Mouse (Mus musculus): ENCODE data around the gene Fam149a. TPM values are rescaled to one million over a fixed set of nuclear protein-coding genes. Genes with fewer than 3 reads are reported as not detected.

Gene Fam149a
- polyA plus RNA-seq, 1 experiment from 2014 or later = 1.2 TPM

- 96% methylated on average over 2 of the region's 4 CpGs for WGBS (ENCODE audit: missing documents)
These were observed 71.1 kb downstream of the Fam149a start for GRCm38 (mm10) chr8:45310967-45311366.

DNA sequence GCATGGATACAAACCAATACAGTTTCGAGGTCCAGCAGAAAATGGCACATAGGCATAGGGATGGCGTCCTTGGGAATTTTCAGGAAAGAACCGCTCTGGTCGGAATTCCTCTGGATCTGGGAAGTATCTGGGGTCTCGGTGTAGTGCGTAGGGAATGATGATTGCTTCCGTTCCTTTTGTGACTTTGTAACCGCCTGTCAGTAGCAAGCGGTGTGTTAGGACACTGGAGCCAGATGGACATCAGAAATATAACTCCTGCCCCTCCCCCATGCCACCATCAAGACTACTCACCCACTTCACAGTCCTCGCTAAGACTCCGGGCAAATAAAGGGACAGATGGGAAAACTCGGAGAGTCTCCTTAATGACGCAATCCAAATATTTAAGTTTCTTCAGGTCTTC lies 73.7 kb downstream of the Fam149a start, which contains the start of gene Gm45753:
Gm45753 (minus strand) TSS at position 101 of the 400 bp plus-strand sequence.
- 95% methylated on average over 13 of the region's 13 CpGs for WGBS (ENCODE audit: missing documents)
- no peak within 1 kb of the TSS for H3K27ac ChIP-seq
- H3K79me2 ChIP-seq (ENCODE audit: inconsistent target) = no peaks in the 10 kb centered on the region
- H3K4me3 ChIP-seq (ENCODE audit: inconsistent target) = no peak within 1 kb of the TSS
- H3K36me3 ChIP-seq (ENCODE audit: inconsistent target) = peaks cover 84% of the 10 kb centered on the region

More at GRCm38 (mm10) chr8:45310967-45311366, 71.1 kb downstream of the Fam149a start:
- Histone ChIP-seq H3K4me3 (ENCODE audit: inconsistent target) (no peak overlapping the region), H3K36me3 (ENCODE audit: inconsistent target) (peaks cover 86% of the 10 kb centered on the region), H3K79me2 (ENCODE audit: inconsistent target) (no peaks in the 10 kb centered on the region), H3K27ac (no peak overlapping the region)

- H3K27ac ChIP-seq = no peak overlapping the region
- no peaks in the 10 kb centered on the region for H3K79me2 ChIP-seq (ENCODE audit: inconsistent target)
- 100% methylated on average over 1 of the region's 1 CpGs for WGBS (ENCODE audit: missing documents)
- no peak overlapping the region for H3K4me3 ChIP-seq (ENCODE audit: inconsistent target)
- peaks cover 56% of the 10 kb centered on the region for H3K36me3 ChIP-seq (ENCODE audit: inconsistent target)
These were observed 76.6 kb downstream of the Fam149a start for GRCm38 (mm10) chr8:45305479-45305878.

DNA sequence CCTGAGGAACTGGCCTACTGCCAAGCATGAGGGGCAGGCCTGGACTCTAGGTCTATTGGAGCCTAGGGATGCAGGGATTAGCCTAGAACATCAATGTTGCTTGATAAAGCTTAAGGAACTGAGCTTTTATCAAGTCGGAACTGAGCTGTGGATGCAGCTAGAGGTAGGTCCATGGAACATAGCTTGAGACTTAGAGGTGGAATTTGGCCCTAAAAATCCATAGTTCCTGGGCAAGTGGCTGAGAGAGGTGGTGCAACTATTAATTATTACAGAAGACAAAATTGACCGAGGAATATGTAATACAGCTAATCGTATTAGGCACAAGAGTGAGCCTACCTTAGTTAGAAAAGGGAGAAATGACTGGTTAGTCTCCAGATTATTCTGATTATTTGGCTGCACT lies 77.7 kb downstream of the Fam149a start:
- Histone ChIP-seq H3K4me3 (ENCODE audit: inconsistent target) (no peak overlapping the region), H3K79me2 (ENCODE audit: inconsistent target) (no peaks in the 10 kb centered on the region), H3K27ac (no peak overlapping the region), H3K36me3 (ENCODE audit: inconsistent target) (peaks cover 45% of the 10 kb centered on the region)
- 94% methylated on average over 3 of the region's 3 CpGs for WGBS (ENCODE audit: missing documents)

DNA sequence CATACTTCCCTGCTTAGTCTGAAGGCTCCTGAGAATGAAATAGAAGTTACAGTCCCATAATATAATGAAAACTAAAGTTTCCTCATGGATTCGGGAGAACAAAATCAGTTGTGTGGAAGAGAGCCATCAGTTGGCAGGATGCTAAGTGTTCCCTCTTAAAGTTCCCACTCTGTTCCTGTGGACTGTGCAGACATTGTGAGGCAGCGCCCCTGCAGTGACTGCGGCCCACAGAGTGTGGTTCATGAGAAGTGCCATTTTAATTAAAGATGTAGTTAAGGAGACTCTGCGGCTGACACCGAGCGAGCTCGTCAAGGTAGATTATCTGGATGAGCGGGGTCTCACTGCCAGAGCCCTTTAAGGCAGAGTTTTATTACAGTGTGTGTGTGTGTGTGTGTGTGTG lies 79.7 kb downstream of the Fam149a start:
- Histone ChIP-seq H3K4me3 (ENCODE audit: inconsistent target) (no peak overlapping the region), H3K27ac (no peak overlapping the region)
- WGBS (ENCODE audit: missing documents) = 99% methylated on average over 8 of the region's 8 CpGs

DNA sequence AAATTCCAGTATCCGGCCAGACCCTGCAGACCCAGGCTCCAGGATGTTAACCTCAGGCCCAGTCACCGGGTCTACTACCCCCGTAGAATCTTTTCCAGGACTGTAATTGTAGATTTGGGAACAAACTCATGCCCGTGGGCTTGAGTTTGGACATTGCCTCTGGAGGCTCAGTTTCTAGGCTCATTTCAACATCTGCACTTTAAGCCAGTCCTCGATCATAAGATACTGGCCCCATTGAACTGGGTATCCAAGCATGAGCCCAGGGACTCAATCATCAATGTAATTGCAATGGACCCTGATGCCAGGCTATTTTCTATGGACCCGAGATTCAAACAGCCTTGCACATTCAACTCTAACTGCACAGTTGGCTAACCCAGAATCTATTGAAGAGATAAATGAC lies 86.8 kb downstream of the Fam149a start:
- no peaks in the 10 kb centered on the region for H3K36me3 ChIP-seq (ENCODE audit: inconsistent target)
- no peaks in the 10 kb centered on the region for H3K79me2 ChIP-seq (ENCODE audit: inconsistent target)
- no peak overlapping the region for H3K4me3 ChIP-seq (ENCODE audit: inconsistent target)
- WGBS (ENCODE audit: missing documents) = 96% methylated on average over 6 of the region's 6 CpGs
- H3K27ac ChIP-seq = no peak overlapping the region

More for the DNA sequence above, 79.7 kb downstream of the Fam149a start:
- Histone ChIP-seq H3K79me2 (ENCODE audit: inconsistent target) (no peaks in the 10 kb centered on the region), H3K36me3 (ENCODE audit: inconsistent target) (peaks cover 30% of the 10 kb centered on the region)

GRCm38 (mm10) chr8:45294687-45295086 lies 87.4 kb downstream of the Fam149a start, which contains the start of gene Klkb1:
Gene Klkb1, minus strand, starts transcription at chr8:45294859.
- no peaks in the 10 kb centered on the region for H3K79me2 ChIP-seq (ENCODE audit: inconsistent target)
- H3K4me3 ChIP-seq (ENCODE audit: inconsistent target) = no peak within 1 kb of the TSS
- no peak within 1 kb of the TSS for H3K27ac ChIP-seq
- 90% methylated on average over 7 of the region's 7 CpGs for WGBS (ENCODE audit: missing documents)
- no peaks in the 10 kb centered on the region for H3K36me3 ChIP-seq (ENCODE audit: inconsistent target)

DNA sequence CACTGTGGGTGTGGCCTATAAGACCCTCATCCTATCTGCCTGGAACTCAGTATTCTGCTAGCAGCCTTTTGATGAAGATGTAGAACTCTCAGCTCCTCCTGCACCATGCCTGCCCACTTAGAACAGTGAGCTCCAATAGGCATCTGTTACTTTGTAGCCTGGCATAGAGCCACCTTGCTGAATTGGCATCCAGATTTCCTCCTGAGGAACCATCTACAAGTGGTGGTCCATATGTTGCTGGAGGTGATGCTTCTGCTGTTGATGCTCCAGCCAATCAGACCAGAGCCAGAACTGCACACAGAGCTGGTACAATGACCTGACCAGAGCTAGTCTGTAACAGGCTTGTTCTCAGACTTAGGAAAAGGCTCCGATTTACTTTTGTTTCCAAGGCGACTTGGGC lies 90.3 kb downstream of the Fam149a start:
- Histone ChIP-seq H3K27ac (no peak overlapping the region), H3K4me3 (ENCODE audit: inconsistent target) (no peak overlapping the region), H3K79me2 (ENCODE audit: inconsistent target) (no peaks in the 10 kb centered on the region), H3K36me3 (ENCODE audit: inconsistent target) (no peaks in the 10 kb centered on the region)
- WGBS (ENCODE audit: missing documents) = 94% methylated on average over 2 of the region's 2 CpGs

Other genes starting within 250 kb of the Fam149a start
- not detected in 3 replicates for gene F11, start 120.3 kb downstream of the Fam149a start, polyA plus RNA-seq (2018)
- 0.03 to 0.13 TPM in 2 of 3 replicates, not detected in the other for gene Klkb1, start 87.4 kb downstream of the Fam149a start, polyA plus RNA-seq (2018)
- 0.09 to 0.13 TPM in 2 of 3 replicates, not detected in the other for gene Gm45753, start 73.8 kb downstream of the Fam149a start, polyA plus RNA-seq (2018)
- gene Cyp4v3, start 49.1 kb downstream of the Fam149a start, polyA plus RNA-seq (2018) = 33.5 to 113 TPM (median 76.7 TPM) in 3 replicates
- gene Tlr3, start 28.8 kb upstream of the Fam149a start, polyA plus RNA-seq (2018) = 16.6 to 22.8 TPM (median 18.9 TPM) in 3 replicates
- not detected in 3 replicates for gene Sorbs2, start 125.5 kb upstream of the Fam149a start, polyA plus RNA-seq (2018)